Mouse (Mus musculus) heart, postnatal 25 days (tissue): Measurements from ENCODE around the gene Angptl4. TPM values are rescaled to one million over a fixed set of nuclear protein-coding genes. Genes with fewer than 3 reads are reported as not detected.
"Not testable (repeated sequence)": the region's sequence is repeated elsewhere in the genome, so short reads cannot be mapped to it uniquely, and the experiment has no call there.

ENCODE experiments used
- DNase-seq: peaks from one replicate; pipeline ENCODE4 v3.0.0; 2022; ENCODE audit warnings: low spot score
- intact Hi-C: fragments of 180-260 bp; cut with DNase I; formaldehyde crosslinking; loops from one replicate; pipeline ENCODE4 v1.15.1; 2025
- total RNA-seq, 2 experiments: library from RNA; stranded (reverse); gene quantifications; 2 replicates each; pipeline ENCODE4 v1.2.3; 2021

Angptl4 gene
- total RNA-seq, 2 experiments from 2014 or later, result 8.4 to 21.7 TPM

GRCm38 (mm10) chr17:33760255-33761165, 21.1 kb downstream of the Angptl4 start, which contains the start of gene Rab11b:
Rab11b (minus strand) TSS chr17:33760530.
- intact Hi-C loops, result no loop called here
- peak; percentile 100 for DNase-seq

DNA sequence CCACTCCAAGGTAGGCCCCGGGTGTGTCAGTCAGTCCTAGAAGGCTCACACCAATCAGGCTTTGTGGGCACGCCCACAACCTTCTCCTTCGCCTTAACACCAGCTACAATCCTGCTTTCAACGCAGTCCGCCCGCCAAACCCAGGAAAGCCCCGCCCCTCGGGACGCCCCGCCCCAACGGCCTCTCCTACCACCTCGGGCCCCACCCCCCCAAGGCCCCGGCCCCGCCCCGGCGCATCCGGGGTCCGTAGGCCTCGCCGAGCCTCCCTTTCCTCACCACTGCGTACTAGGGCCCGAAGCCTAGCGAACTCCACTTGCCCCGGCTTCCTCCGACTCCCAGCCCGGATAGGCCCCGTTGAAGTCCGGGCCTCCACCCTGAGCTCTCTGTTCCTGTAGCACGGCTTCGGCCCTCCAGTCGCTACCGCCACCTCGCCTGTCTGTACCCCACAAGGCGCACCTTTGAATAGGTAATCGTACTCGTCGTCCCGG, 21.8 kb downstream of the Angptl4 start:
- intact Hi-C loops, result no loop called here
- DNase-seq, result peak; percentile 87

DNA sequence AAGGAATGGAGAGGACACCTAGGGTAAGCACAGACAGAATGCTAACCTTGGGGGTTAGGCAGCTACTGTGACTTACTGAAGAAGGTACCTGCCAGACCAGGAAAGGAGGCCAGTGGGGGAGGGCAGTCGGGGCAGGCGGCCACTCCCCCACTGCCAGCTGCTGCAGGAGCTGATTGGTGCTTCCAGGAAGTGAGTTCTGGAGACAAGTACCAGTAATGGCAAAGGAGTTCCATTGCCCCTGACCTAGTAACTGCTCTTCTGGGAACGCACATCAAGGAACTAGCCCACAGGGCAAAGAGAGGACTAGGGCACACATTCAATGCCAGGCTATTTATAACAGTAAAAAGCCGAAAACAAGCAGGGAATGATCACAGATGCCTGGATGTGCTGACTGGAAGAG, 24.4 kb downstream of the Angptl4 start:
- DNase-seq, result no peak
- intact Hi-C loops, result no loop called here

GRCm38 (mm10) chr17:33756108-33756790, 25.4 kb downstream of the Angptl4 start:
- intact Hi-C loops, result no loop called here
- peak; percentile 17 for DNase-seq

DNA sequence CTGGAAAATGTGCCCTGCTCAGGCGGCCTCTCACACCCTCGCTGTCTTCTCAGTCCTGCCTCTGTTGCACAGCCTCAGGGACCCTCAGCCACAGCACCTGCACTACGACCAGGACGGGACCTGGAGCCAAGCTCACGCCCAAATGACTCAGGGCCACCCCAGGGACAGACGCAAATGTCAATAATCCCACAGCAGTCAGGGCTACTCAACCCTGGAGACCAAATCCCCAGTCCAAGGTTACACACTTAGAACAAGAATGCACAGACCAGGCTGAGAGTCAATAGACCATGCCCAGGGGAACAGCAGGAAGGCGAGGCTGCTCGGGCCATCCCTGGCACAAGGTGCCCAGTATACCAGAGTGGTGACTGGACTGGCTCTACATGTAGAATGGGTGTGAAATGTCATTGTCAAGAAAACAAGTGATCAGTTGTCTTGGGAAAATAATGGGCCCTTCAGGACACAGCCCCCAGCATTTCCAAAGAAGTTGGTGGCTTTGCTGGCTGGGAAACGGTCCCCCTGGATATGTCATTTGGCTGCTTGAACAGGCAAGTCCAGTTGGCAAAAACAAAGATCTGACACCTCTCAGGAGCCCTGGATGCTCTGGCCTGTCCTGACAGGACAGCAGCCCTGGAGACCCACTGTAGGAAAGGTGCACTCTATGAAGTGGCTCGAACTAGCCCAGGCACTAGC, 26.1 kb downstream of the Angptl4 start:
- intact Hi-C loops, result no loop called here
- no peak for DNase-seq

- no peak for DNase-seq
- intact Hi-C loops, result no loop called here
Measured at GRCm38 (mm10) chr17:33754656-33755055, 27.0 kb downstream of the Angptl4 start.

GRCm38 (mm10) chr17:33752297-33752696, 29.3 kb downstream of the Angptl4 start:
- intact Hi-C loops, result no loop called here
- no peak for DNase-seq

DNA sequence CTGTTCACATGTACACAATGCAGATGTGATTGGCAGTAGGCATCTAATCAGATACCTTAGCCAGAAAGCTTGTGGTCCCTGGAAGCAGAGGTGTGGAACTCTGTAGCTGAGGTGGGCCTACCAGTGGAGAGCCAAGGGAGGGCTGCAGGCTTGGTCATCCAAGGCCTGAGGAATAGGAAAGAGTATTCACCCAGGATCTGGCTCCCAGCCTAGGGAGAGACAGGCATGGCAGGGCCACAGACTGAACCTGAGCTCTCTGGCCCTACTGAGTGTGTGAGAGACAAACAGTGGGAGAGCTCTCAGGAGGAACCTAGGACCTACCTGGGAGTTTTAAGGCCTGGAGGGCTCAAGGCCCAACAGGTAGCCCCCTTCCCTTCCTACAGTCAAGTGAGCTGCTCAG, 30.4 kb downstream of the Angptl4 start:
- no peak for DNase-seq
- intact Hi-C loops, result no loop called here

- no peak for DNase-seq
- intact Hi-C loops, result no loop called here
Measured at GRCm38 (mm10) chr17:33749451-33749850, 32.2 kb downstream of the Angptl4 start.

DNA sequence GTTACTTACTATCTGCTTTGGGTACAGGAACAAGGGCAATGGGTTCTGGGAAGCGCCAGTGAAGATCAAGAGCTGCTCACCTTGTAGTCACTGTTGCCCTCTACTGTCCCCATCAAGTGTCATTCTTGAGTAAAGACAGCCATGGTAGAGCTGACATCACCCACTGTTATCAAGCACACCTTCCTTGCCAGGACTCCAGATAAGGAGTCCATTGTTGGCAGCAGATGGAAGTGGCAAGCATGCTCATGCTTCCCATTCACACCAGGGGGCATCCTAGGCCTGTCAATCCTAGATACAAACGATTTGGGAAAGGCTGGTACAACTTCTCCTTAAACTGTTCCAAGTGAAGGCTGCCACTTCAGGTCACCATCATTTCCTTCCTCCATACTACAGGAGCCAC, 35.6 kb downstream of the Angptl4 start:
- intact Hi-C loops, result loop anchor here (1.0 kb wide), 2 partner anchors 52 to 56 kb away; no protein-coding TSS in a partner anchor
- DNase-seq, result peak; percentile 16

- no peak for DNase-seq
- intact Hi-C loops, result no loop called here
Measured at GRCm38 (mm10) chr17:33744686-33745384, 36.8 kb downstream of the Angptl4 start.

DNA sequence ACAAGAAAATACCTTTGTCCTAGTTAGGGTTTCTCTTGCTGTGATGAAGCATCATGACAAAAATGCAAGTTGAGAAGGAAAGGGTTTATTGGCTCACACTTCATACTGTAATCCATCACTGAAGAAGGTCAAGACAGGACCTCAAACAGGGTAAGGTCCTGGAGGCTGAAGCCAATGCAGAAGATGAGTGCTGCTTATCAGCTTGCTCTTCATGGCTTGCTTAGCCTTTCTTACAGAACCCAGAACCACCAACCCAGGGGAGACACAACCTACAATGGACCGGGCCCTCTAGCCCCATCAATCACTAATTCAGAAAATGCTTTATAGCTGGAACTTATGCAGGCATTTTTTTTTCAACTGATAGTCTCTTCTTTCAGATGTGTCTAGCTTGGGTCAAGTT, 39.2 kb downstream of the Angptl4 start:
- intact Hi-C loops, result no loop called here
- no peak for DNase-seq

DNA sequence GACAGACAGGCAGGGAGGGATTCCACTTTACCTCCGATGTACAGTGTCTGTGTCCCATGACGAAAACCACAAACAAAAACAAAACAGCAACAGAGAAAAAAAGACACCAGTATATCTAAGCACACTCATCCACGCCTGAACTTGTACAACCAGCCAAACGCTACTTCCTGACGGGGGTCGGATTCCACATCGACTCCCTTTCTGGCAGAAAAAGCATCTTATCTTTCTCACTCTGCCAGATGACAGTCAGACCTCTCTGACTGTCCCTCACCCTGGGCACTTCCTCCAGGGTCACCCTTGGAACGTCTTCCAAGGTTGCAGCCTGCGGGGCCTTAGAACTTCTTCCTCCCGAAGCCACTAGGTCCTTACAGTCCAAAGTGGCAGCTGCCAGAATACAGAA, 48.1 kb downstream of the Angptl4 start:
- DNase-seq, intact Hi-C loops: not testable (repeated sequence)

- DNase-seq, intact Hi-C loops: not testable (repeated sequence)
Measured at GRCm38 (mm10) chr17:33732556-33733083, 49.0 kb downstream of the Angptl4 start.

- DNase-seq, result no peak
- intact Hi-C loops, result no loop called here
Measured at GRCm38 (mm10) chr17:33729215-33729614, 52.4 kb downstream of the Angptl4 start.

DNA sequence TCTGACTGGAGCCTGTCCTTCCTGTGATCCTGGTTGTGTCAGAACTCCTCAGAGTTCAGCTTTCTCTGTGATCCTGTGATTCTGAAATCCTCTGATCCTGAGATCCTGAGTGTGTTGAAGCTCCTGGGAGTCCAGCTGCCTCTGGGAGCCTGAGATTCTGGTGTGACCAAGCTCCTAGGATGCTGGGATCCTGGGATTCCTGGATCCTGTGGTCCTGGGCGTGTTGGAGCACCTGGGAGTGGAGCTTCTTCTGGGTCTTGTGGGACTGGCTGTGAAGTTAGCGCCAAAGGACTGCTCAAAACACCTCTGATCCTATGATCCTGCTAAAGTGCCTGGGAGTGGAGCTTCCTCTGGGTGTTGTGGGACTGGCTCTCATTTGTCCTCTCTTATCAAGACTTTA, 53.2 kb downstream of the Angptl4 start:
- no peak for DNase-seq
- intact Hi-C loops, result no loop called here
